Mouse (Mus musculus): Measurements from ENCODE around the gene Sult2b1.

Gene Sult2b1

GRCm38 (mm10) chr7:45692364-45692763 lies 92.1 kb downstream of the Sult2b1 start:
- DNase-seq, result no peak

DNA sequence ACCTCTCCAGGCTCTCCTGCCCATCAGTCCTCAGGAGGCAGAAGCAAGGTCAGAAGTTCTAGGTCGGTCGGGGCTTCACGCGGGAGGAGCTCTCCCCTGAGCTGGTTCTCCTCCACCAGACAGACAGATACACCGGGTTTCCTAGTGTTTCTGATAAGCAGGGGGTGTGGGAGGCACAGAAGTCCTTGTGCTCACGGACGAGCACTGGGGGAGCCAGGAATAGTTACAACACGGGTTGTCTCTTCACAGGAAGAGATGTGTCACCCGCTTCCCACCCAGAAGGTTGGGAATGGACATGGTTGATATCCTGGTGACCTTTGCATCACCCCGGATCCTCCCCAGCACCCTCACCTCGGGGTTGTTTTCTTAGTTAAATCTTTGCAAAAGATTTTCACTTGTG lies 94.7 kb downstream of the Sult2b1 start:
- no peak for DNase-seq

- no peak for DNase-seq
Observed at GRCm38 (mm10) chr7:45689099-45689498, 95.4 kb downstream of the Sult2b1 start.

GRCm38 (mm10) chr7:45686841-45687240 lies 97.6 kb downstream of the Sult2b1 start:
- DNase-seq, result no peak

DNA sequence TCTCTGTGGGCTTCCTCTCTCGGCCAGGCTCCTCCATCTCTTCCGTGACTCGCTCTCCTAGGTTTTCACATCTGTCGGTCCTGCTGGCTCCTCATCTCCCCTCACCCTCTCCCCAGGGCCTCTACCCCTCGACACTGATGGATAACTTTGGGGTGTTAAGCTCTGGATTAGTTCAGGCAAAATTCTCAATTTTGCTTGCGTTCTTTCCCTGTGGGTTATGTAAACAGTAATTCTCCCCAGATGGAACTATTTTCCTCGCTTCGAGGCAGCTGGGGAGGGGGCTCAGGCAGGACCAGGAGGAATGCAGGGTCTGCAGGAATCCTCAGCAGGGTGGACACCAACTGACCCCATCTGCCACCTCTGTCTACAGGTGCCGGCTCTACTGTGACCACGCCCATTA lies 98.7 kb downstream of the Sult2b1 start:
- no peak for DNase-seq

GRCm38 (mm10) chr7:45683396-45684050 lies 100.9 kb downstream of the Sult2b1 start, which contains the start of gene Ntn5:
TSS of gene Ntn5 (plus strand) at chr7:45684022.
- no peak for DNase-seq

- peak; percentile 93 for DNase-seq
Observed at GRCm38 (mm10) chr7:45682144-45683126, 102.0 kb downstream of the Sult2b1 start.

- no peak for DNase-seq
Observed at GRCm38 (mm10) chr7:45681046-45681736, 103.3 kb downstream of the Sult2b1 start.
